Mouse (Mus musculus): ENCODE results near the gene Fgf5.

DNA sequence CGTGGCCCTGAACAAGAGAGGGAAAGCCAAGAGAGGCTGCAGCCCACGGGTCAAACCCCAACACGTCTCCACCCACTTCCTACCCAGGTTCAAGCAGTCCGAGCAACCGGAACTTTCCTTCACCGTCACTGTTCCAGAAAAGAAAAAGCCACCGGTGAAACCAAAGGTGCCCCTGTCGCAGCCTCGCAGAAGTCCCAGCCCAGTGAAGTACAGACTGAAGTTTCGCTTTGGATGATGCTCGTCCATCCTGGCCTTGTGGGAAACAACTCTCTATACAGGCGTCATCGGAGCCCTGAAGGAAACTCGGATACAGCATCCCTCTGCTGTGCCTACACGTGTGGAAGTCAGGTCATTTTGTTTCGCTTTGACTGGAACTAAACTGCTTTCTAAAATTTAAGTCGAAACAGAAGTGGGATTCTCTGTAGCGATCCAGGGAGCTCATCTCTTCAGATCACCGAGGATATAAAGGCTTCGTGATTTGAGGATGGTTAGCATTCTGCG, 21.4 kb downstream of the Fgf5 start:
- no peak for TF ChIP-seq CTCF (IDR thresholded peaks at IDR 0.05; ENCODE audit: control insufficient read depth, insufficient read depth, insufficient read length)
- no peak for TF ChIP-seq USF1 (IDR thresholded peaks at IDR 0.05; ENCODE audit: low read depth)
- TF ChIP-seq MYOD1 (IDR thresholded peaks at IDR 0.05; ENCODE audit: control insufficient read depth, insufficient read length, low read depth): no peak
- TF ChIP-seq FOSL1 (IDR thresholded peaks at IDR 0.05; ENCODE audit: insufficient read depth, low read length, poor library complexity, severe bottlenecking): no peak
- TF ChIP-seq MAX (IDR thresholded peaks at IDR 0.05): no peak
